Mouse (Mus musculus): ENCODE results near the gene Vmn1r174. TPM values are rescaled to one million over a fixed set of nuclear protein-coding genes. Genes with fewer than 3 reads are reported as not detected.

The Vmn1r174 gene
- not detected in 2 replicates for polyA plus RNA-seq (2015; fragmentation: Nextera tagmentation; extraction: Ambion mirVana)

GRCm38 (mm10) chr7:23751970-23752369, at the start of gene Vmn1r174:
Vmn1r174 (plus strand) TSS chr7:23752270.

DNA sequence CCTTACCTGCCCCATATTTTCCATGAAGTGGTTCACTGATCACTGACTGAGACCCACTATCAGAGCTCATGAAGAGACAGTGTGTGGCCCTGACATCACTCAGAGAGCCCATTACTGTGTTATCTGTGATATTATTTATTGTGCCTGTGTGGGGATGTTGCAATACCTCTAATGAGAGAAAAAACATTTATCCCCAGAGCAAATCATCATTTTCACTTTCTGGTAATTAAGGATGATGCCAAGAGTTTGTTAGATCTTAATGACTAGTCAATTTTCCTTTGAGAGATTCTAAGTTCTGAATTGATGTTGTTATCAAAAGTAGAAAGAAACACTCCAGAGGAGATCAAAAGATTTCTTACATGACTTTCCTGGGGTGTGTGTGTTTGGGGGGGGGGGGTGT, 58.5 kb downstream of the Vmn1r174 start, which contains the start of gene Vmn1r175:
TSS of gene Vmn1r175 (minus strand) at position 101 of the 400 bp plus-strand sequence.

Other genes with a start within 250 kb of the Vmn1r174 start
- gene Vmn1r167, start 245.1 kb upstream of the Vmn1r174 start, polyA plus RNA-seq (2015; fragmentation: Nextera tagmentation; extraction: Ambion mirVana): not detected in 2 replicates
- not detected in 2 replicates for gene Vmn1r168, start 212.5 kb upstream of the Vmn1r174 start, polyA plus RNA-seq (2015; fragmentation: Nextera tagmentation; extraction: Ambion mirVana)
- gene Vmn1r169, start 176.7 kb upstream of the Vmn1r174 start, polyA plus RNA-seq (2015; fragmentation: Nextera tagmentation; extraction: Ambion mirVana): not detected in 2 replicates
- gene Vmn1r170, start 146.1 kb upstream of the Vmn1r174 start, polyA plus RNA-seq (2015; fragmentation: Nextera tagmentation; extraction: Ambion mirVana): not detected in 2 replicates
- gene Vmn1r171, start 121.5 kb upstream of the Vmn1r174 start, polyA plus RNA-seq (2015; fragmentation: Nextera tagmentation; extraction: Ambion mirVana): not detected in 2 replicates
- gene Vmn1r172, start 94.0 kb upstream of the Vmn1r174 start, polyA plus RNA-seq (2015; fragmentation: Nextera tagmentation; extraction: Ambion mirVana): not detected in 2 replicates
- gene Vmn1r173, start 51.6 kb upstream of the Vmn1r174 start, polyA plus RNA-seq (2015; fragmentation: Nextera tagmentation; extraction: Ambion mirVana): not detected in 2 replicates
- not detected in 2 replicates for gene Vmn1r175, start 58.4 kb downstream of the Vmn1r174 start, polyA plus RNA-seq (2015; fragmentation: Nextera tagmentation; extraction: Ambion mirVana)
- not detected in 2 replicates for gene Vmn1r176, start 85.1 kb downstream of the Vmn1r174 start, polyA plus RNA-seq (2015; fragmentation: Nextera tagmentation; extraction: Ambion mirVana)
- not detected in 2 replicates for gene Vmn1r177, start 114.2 kb downstream of the Vmn1r174 start, polyA plus RNA-seq (2015; fragmentation: Nextera tagmentation; extraction: Ambion mirVana)
- not detected in 2 replicates for gene Vmn1r178, start 139.7 kb downstream of the Vmn1r174 start, polyA plus RNA-seq (2015; fragmentation: Nextera tagmentation; extraction: Ambion mirVana)
- not detected in 2 replicates for gene Vmn1r179, start 174.7 kb downstream of the Vmn1r174 start, polyA plus RNA-seq (2015; fragmentation: Nextera tagmentation; extraction: Ambion mirVana)
- gene Vmn1r180, start 198.4 kb downstream of the Vmn1r174 start, polyA plus RNA-seq (2015; fragmentation: Nextera tagmentation; extraction: Ambion mirVana): not detected in 2 replicates
- not detected in 2 replicates for gene Vmn1r181, start 222.3 kb downstream of the Vmn1r174 start, polyA plus RNA-seq (2015; fragmentation: Nextera tagmentation; extraction: Ambion mirVana)
- not detected in 2 replicates for gene V1rd19, start 249.4 kb downstream of the Vmn1r174 start, polyA plus RNA-seq (2015; fragmentation: Nextera tagmentation; extraction: Ambion mirVana)